Mouse (Mus musculus) small intestine, adult 2 months (tissue): Measurements from ENCODE around the gene R3hdm2. TPM values are rescaled to one million over a fixed set of nuclear protein-coding genes. Genes with fewer than 3 reads are reported as not detected.

ENCODE experiments used
- H3K27ac ChIP-seq: fragments of 200-500 bp; 2 replicates; pipeline ENCODE4 v1.5.1; 2012; ENCODE audit warnings: low read depth, low read length, control low read depth, inconsistent platforms; ENCODE audit not compliant: insufficient read depth
- H3K27me3 ChIP-seq: fragments of 200-500 bp; 2 replicates; pipeline ENCODE4 v1.6.1; 2012; ENCODE audit warnings: mild to moderate bottlenecking, moderate library complexity, low read length, inconsistent platforms; ENCODE audit not compliant: control insufficient read depth, insufficient read depth
- H3K36me3 ChIP-seq: fragments of 200-500 bp; 2 replicates; pipeline ENCODE4 v1.6.1; 2012; ENCODE audit warnings: mild to moderate bottlenecking, low read length, control low read depth, inconsistent platforms; ENCODE audit not compliant: control insufficient read depth, insufficient read depth
- H3K4me1 ChIP-seq: fragments of 200-500 bp; 2 replicates; pipeline ENCODE4 v1.6.1; 2012; ENCODE audit warnings: low read length, inconsistent platforms, mixed read lengths; ENCODE audit not compliant: control insufficient read depth, insufficient read depth, insufficient read length
- H3K4me3 ChIP-seq: fragments of 200-500 bp; 2 replicates; pipeline ENCODE4 v1.5.1; 2012; ENCODE audit warnings: low read depth, mild to moderate bottlenecking, control low read depth, inconsistent platforms, low read length, moderate library complexity
- CTCF ChIP-seq: fragments of 200-500 bp; IDR thresholded peaks from 2 replicates; pipeline ENCODE4 v1.5.1; 2012; ENCODE audit warnings: low read depth, mild to moderate bottlenecking, control low read depth, inconsistent platforms, low read length, moderate library complexity, mixed read lengths; ENCODE audit not compliant: insufficient replicate concordance, insufficient read length; ENCODE audit errors: extremely low read depth
- POLR2A ChIP-seq: fragments of 200-500 bp; IDR thresholded peaks from 2 replicates; pipeline ENCODE4 v1.6.1; 2012; ENCODE audit warnings: low read depth, mild to moderate bottlenecking, control low read depth, inconsistent platforms, low read length, moderate library complexity
- WGBS: fragments of 180-500 bp; shearing (Covaris S2); methylation state at CpG from one replicate; pipeline ENCODE4 v1.1.7; 2018; 5-methylcytosine and 5-hydroxymethylcytosine counted together
- polyA plus RNA-seq: library from polyadenylated mRNA; depleted of rRNA; stranded (reverse); fragments of >200 nt; gene quantifications from 2 replicates; pipeline ENCODE4 v1.2.3, GENCODE M21; 2012

The R3hdm2 gene
- polyA plus RNA-seq, 1 experiment: 103 TPM

DNA sequence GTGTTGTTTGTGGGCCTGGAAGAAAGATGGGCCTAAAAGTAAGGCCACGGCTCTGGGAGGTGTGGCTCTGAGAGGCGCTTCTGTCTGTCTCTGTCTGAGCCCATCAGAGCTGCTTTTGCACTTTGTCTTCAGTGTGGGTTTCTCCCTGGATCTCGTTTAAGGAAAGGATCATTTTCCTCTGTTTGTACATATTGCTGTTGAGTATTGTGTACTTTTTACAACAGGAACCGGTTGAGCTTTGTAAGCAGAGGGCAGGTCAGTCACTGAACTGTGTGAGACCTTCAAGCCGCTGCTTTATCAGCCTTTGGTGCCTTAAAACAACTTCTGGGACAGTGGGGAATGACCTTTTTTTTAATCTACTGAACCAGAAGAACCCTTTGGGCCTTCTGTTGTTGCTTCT, 32.0 kb downstream of the R3hdm2 start:
- no peak for TF ChIP-seq POLR2A
- no peak for TF ChIP-seq CTCF
- no peak overlapping the region for H3K4me3 ChIP-seq
- 45% methylated on average over 5 of the region's 5 CpGs for WGBS
- H3K4me1 ChIP-seq: no peaks in the 10 kb centered on the region
- no peak overlapping the region for H3K27ac ChIP-seq
- H3K36me3 ChIP-seq: peaks cover 3% of the 10 kb centered on the region; the same call in 1 of the 2 replicates
- H3K27me3 ChIP-seq: no peaks in the 10 kb centered on the region

DNA sequence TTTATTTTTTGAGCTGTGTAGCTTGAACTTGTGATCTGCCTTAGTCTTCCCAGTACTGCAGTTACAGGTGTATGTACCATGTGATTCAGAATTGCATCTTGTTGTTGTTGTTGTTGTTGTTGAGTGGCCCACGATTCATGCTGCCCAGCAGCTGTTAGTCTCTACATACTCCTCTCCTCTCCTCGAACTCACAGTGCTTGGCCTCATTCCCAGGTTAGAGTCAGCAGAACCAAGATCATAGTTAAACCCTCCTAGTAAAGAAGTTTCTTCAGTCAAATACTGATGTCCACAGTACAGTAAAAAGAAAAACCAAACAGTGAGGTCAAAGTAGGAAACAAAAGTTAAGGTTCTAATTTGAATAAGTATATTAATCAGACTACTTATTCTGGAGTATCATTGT, 32.6 kb downstream of the R3hdm2 start:
- no peaks in the 10 kb centered on the region for H3K4me1 ChIP-seq
- no peak overlapping the region for H3K4me3 ChIP-seq
- TF ChIP-seq CTCF (no peak), POLR2A (no peak)
- 40% methylated on average over 2 of the region's 2 CpGs for WGBS
- H3K27me3 ChIP-seq: no peaks in the 10 kb centered on the region
- H3K36me3 ChIP-seq: peaks cover 3% of the 10 kb centered on the region; the same call in 1 of the 2 replicates
- H3K27ac ChIP-seq: no peak overlapping the region

DNA sequence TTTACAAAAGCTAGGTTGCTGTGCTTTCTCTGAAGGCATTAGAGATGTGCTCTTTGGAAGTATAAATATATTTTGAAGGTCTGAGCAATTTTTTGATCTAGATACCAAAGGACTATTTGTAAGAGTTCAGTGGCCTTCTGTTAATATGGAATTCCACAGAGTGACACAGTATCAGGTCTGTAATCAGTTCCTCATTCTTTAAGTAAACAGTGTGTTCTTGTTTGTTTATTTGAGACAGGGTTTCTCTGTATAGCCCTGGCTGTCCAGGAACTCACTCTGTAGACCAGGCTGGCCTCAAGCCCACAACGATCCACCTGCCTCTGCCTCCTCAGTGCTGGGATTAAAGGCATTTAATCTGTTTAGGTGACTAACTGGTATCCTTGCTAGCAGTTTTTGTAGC, 33.5 kb downstream of the R3hdm2 start:
- Histone ChIP-seq H3K27ac (no peak overlapping the region), H3K27me3 (no peaks in the 10 kb centered on the region), H3K4me3 (no peak overlapping the region), H3K4me1 (no peaks in the 10 kb centered on the region), H3K36me3 (peaks cover 5% of the 10 kb centered on the region; the same call in 1 of the 2 replicates)
- TF ChIP-seq CTCF: no peak
- no peak for TF ChIP-seq POLR2A
- 68% methylated on average over 1 of the region's 1 CpGs for WGBS

DNA sequence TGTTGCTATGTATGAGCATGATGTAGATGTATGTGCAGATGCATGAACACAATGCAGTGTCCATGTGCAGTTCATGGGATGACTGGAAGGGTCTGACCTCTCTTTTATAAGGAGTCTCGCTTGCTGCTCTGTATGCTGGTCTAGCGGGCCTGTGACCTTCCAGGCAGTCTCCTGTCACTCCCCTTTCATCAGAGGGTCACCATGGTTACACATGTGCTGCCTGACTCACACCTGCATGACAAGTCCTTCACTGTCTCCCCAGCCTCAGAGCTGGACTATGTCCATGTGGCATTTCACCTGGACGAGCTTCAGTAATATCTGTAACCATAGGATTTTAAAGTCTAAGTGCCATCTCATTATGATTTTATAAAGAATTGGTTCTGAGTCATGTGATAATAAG, 34.0 kb downstream of the R3hdm2 start:
- Histone ChIP-seq H3K4me3 (no peak overlapping the region), H3K27me3 (no peaks in the 10 kb centered on the region), H3K36me3 (peaks cover 5% of the 10 kb centered on the region; the same call in 1 of the 2 replicates), H3K27ac (no peak overlapping the region), H3K4me1 (no peaks in the 10 kb centered on the region)
- WGBS: 85% methylated on average over 3 of the region's 3 CpGs
- no peak for TF ChIP-seq CTCF

DNA sequence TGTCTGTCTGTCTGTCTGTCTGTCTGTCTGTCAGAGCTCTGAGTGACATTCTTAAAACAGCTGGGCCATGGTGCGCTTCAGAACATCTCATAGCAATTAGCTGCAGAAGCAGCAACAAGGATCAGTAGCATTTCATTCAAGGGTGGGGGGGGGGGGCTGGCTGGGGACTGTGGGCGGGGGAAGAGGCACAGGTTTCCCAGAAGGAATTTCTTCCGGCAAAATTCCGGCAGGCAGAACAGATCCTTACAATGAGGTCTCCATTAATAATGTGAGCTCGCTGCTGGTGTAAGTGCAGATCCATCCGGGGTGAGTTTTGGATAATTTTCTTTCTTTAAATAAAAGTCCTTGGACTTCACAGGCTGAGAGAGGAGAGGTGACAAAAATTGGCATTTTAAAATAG, 40.0 kb downstream of the R3hdm2 start:
- Histone ChIP-seq H3K4me3 (no peak overlapping the region), H3K27me3 (no peaks in the 10 kb centered on the region), H3K36me3 (0 out of 2 replicates have a peak, but pooled peaks cover 3% of the 10 kb centered on the region), H3K27ac (no peak overlapping the region), H3K4me1 (peaks cover 1% of the 10 kb centered on the region; the same call in 1 of the 2 replicates)
- WGBS: 71% methylated on average over 6 of the region's 6 CpGs
- TF ChIP-seq CTCF (no peak), POLR2A (no peak)

DNA sequence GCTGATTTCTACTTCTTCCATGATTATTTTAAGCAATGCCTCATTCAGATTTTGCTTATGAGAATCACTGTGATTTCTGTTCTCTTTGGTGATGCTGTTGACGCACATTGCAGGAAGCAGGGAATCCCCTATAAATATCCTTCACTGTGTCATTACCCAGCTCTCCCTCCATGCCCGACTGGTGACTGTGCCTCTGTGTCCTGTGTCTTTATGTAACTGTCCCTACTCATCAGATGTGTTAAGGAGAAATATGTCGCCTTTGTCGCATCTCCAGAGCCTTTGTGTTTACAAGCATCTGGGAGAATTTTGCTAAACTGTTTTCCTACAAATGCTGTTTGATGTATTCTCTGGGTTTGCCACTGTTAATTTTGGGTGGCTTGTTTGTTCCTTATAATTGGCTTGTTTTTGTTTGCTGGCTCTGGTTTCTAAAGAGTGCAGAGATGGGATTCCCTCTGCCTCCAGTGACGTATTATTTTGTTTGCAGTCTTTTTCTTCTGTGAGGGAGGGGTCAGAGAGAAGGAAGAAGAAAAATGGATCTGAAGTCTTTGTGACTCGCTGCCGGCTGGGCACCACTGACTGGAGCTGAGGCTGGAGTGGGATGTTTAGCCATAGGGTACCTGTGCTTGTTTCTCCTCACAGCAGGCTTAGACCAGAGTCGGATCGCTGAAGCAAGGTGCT, 40.7 kb downstream of the R3hdm2 start:
- Histone ChIP-seq H3K4me1 (peaks cover 4% of the 10 kb centered on the region; the same call in 1 of the 2 replicates), H3K36me3 (0 out of 2 replicates have a peak, but pooled peaks cover 3% of the 10 kb centered on the region), H3K27me3 (no peaks in the 10 kb centered on the region), H3K4me3 (no peak overlapping the region), H3K27ac (no peak overlapping the region)
- 53% methylated on average over 9 of the region's 9 CpGs for WGBS
- TF ChIP-seq CTCF (no peak), POLR2A (no peak)

DNA sequence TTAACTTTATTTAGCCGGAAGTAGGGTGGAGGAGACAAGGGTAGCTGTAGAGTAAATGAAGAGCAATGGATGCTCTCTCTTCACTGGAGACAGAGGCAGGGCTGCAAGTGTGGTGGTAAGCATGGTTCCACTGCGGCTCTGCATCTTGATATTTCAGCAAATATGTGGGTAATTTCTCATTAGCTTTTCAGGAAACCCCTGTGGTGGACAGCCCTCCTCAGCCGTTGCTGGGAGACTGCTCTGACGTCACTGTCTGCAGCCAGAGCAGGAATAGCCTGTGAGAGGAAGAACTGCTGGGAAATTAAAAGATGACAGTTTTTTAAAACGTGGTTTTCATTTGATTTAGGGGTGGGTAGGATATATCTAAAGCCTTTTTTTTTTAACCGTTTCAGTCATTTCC, 41.9 kb downstream of the R3hdm2 start:
- TF ChIP-seq CTCF (no peak), POLR2A (no peak)
- 54% methylated on average over 6 of the region's 6 CpGs for WGBS
- H3K27ac ChIP-seq: no peak overlapping the region
- H3K36me3 ChIP-seq: 0 out of 2 replicates have a peak, but pooled peaks cover 3% of the 10 kb centered on the region
- H3K27me3 ChIP-seq: no peaks in the 10 kb centered on the region
- no peak overlapping the region for H3K4me3 ChIP-seq
- H3K4me1 ChIP-seq: peaks cover 13% of the 10 kb centered on the region; the same call in 1 of the 2 replicates
